Mouse (Mus musculus) E14TG2a.4 (cell line): ENCODE results near the gene Lrrc8e.

Experiments
- CTCF ChIP-seq: conservative IDR thresholded peaks from 2 replicates; pipeline ENCODE4 v1.5.1; 2014; ENCODE audit warnings: low read length
- POU5F1 ChIP-seq: IDR thresholded peaks from 2 replicates; pipeline ENCODE4 v1.6.1; 2014; ENCODE audit warnings: low read length, borderline replicate concordance

DNA sequence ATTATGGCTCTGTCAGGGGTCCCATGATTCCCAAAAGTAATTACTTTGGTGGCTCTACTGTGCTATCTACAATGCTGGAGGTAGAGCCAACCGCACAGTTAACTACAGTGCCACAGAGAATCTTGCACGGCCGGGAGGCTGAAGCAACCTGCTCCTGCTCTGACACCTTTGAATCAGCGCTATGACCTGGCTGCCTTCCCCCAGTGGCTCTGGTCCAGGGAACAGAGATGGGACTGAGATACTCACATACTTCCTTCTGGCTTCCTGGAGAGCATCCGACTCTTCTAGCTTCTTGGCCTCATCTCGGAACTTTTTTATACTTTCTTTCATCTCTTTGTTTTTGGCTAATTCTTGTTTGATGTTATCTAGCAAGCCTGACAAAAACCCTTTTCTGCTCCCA lies 43.0 kb downstream of the Lrrc8e start:
- TF ChIP-seq CTCF (no peak), POU5F1 (no peak)
